Mouse (Mus musculus) G1E (cell line): ENCODE results near the gene Kcnma1.

Source experiments
- CTCF ChIP-seq: IDR thresholded peaks from 2 replicates; pipeline ENCODE4 v1.5.1; 2012; ENCODE audit warnings: low read depth, low read length, inconsistent platforms, mixed read lengths
- TAL1 ChIP-seq: conservative IDR thresholded peaks from 2 replicates; pipeline ENCODE4 v1.6.1; 2012; ENCODE audit warnings: low read depth, low read length, inconsistent platforms, mixed read lengths

DNA sequence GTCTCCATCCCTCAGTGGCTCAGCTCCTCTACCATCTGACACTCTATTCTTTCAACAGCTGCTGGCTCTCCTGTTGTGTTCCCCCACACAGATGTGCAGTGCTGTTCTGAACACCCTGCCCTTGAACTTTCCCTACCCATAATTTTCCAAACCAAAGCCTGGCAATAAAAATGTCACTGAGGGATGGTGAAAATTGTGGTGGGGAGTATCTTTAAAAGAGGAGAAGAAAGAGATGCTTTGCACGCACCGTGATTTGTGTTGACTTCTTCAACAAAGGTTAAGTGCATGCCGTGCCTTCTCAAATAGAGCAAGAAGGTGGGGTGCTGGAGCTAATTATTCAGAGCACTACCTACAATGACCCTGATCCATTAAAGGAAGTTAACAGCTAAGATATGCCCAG, 371.1 kb downstream of the Kcnma1 start:
- TF ChIP-seq CTCF (no peak), TAL1 (no peak)
